Mouse (Mus musculus) neural tube, embryonic 14.5 days (tissue): ENCODE data around the gene Preb. TPM values are rescaled to one million over a fixed set of nuclear protein-coding genes. Genes with fewer than 3 reads are reported as not detected.

Source experiments
- ATAC-seq: fragments of 200-750 bp; cut with Nextera tagmentation; 2 replicates; pipeline ENCODE4 v1.8.0; 2017; ENCODE audit warnings: low read depth, mild to moderate bottlenecking, moderate TSS enrichment, moderate library complexity
- H3K27ac ChIP-seq: fragments of 300-500 bp; sonication (generic); 2 replicates; pipeline ENCODE4 v1.5.1; 2014; ENCODE audit warnings: low read depth, mild to moderate bottlenecking, control low read depth, low read length, moderate library complexity, mixed read lengths
- H3K27me3 ChIP-seq: fragments of 300-500 bp; sonication (generic); 2 replicates; pipeline ENCODE4 v1.6.1; 2014; ENCODE audit warnings: low read length; ENCODE audit not compliant: control insufficient read depth, insufficient read depth
- H3K36me3 ChIP-seq: fragments of 300-500 bp; sonication (generic); 2 replicates; pipeline ENCODE4 v1.6.1; 2014; ENCODE audit warnings: low read length, mixed read lengths; ENCODE audit not compliant: control insufficient read depth, insufficient read depth
- H3K4me1 ChIP-seq: fragments of 300-500 bp; sonication (generic); 2 replicates; pipeline ENCODE4 v1.6.1; 2014; ENCODE audit warnings: low read length; ENCODE audit not compliant: control insufficient read depth, insufficient read depth
- H3K4me2 ChIP-seq: fragments of 300-500 bp; sonication (generic); 2 replicates; pipeline ENCODE4 v1.6.1; 2014; ENCODE audit warnings: mild to moderate bottlenecking, low read depth, low read length, control low read depth
- H3K4me3 ChIP-seq: fragments of 300-500 bp; sonication (generic); 2 replicates; pipeline ENCODE4 v1.5.1; 2014; ENCODE audit warnings: low read depth, low read length, control low read depth, mixed read lengths
- H3K9ac ChIP-seq: fragments of 300-500 bp; sonication (generic); replicated peaks from 2 replicates; pipeline ENCODE4 v1.6.1; 2014; ENCODE audit warnings: low read depth, mild to moderate bottlenecking, control low read depth, low read length, mixed read lengths
- H3K9me3 ChIP-seq: fragments of 300-500 bp; sonication (generic); 2 replicates; pipeline ENCODE4 v1.6.1; 2016; ENCODE audit warnings: low read length; ENCODE audit not compliant: control insufficient read depth
- WGBS: fragments of 180-500 bp; shearing (Covaris S2); extraction: QIAGEN DNeasy Blood & Tissue Kit; methylation state at CpG from one replicate; pipeline ENCODE4 v1.1.7; 2014; 5-methylcytosine and 5-hydroxymethylcytosine counted together
- polyA plus RNA-seq: library from polyadenylated mRNA; unstranded; fragments of >200 nt; fragmentation: Nextera tagmentation; extraction: Ambion mirVana; gene quantifications from 2 replicates; pipeline ENCODE4 v1.2.1, GENCODE M21; 2014

The Preb gene
- polyA plus RNA-seq, 1 experiment from 2014 or later: 80.0 TPM

- 1% methylated on average over 35 of the region's 40 CpGs for WGBS
- H3K4me3 ChIP-seq: peak within 1 kb of the TSS; percentile 47
- H3K27me3 ChIP-seq: no peaks in the 10 kb centered on the region
- peaks cover 11% of the 10 kb centered on the region; the same call in 1 of the 2 replicates for H3K4me1 ChIP-seq
- peak within 1 kb of the TSS; percentile 56 for H3K9ac ChIP-seq
- peak within 1 kb of the TSS; percentile 84 for H3K4me2 ChIP-seq
- peak within 1 kb of the TSS; percentile 69 for H3K27ac ChIP-seq
- ATAC-seq: peak; percentile 66
- H3K36me3 ChIP-seq: no peaks in the 10 kb centered on the region
- no peaks in the 10 kb centered on the region for H3K9me3 ChIP-seq
Measured at GRCm38 (mm10) chr5:30921256-30922033, 38.7 kb downstream of the Preb start, which contains the start of gene Khk. Gene Khk (plus strand): TSS chr5:30921431.

GRCm38 (mm10) chr5:30920621-30921020, 39.5 kb downstream of the Preb start:
- no peak overlapping the region for H3K9ac ChIP-seq
- no peaks in the 10 kb centered on the region for H3K9me3 ChIP-seq
- no peak overlapping the region for H3K4me3 ChIP-seq
- H3K27ac ChIP-seq: no peak overlapping the region
- ATAC-seq: peak; percentile 6
- H3K4me1 ChIP-seq: peaks cover 12% of the 10 kb centered on the region; the same call in 1 of the 2 replicates
- H3K36me3 ChIP-seq: no peaks in the 10 kb centered on the region
- H3K4me2 ChIP-seq: peak overlapping the region; percentile 84
- 62% methylated on average over 19 of the region's 19 CpGs for WGBS
- no peaks in the 10 kb centered on the region for H3K27me3 ChIP-seq

GRCm38 (mm10) chr5:30919831-30920614, 40.1 kb downstream of the Preb start:
- Histone ChIP-seq H3K36me3 (no peaks in the 10 kb centered on the region), H3K9ac (no peak overlapping the region), H3K27ac (no peak overlapping the region), H3K4me1 (peaks cover 15% of the 10 kb centered on the region; the same call in 1 of the 2 replicates), H3K9me3 (no peaks in the 10 kb centered on the region), H3K4me3 (no peak overlapping the region), H3K27me3 (no peaks in the 10 kb centered on the region), H3K4me2 (no peak overlapping the region)
- ATAC-seq: no peak
- WGBS: 62% methylated on average over 11 of the region's 11 CpGs

GRCm38 (mm10) chr5:30918691-30919090, 41.5 kb downstream of the Preb start:
- ATAC-seq: no peak

GRCm38 (mm10) chr5:30917891-30918670, 42.1 kb downstream of the Preb start:
- no peaks in the 10 kb centered on the region for H3K9me3 ChIP-seq
- no peaks in the 10 kb centered on the region for H3K27me3 ChIP-seq
- no peak overlapping the region for H3K27ac ChIP-seq
- WGBS: 86% methylated on average over 31 of the region's 31 CpGs
- ATAC-seq: no peak
- H3K36me3 ChIP-seq: no peaks in the 10 kb centered on the region
- H3K4me1 ChIP-seq: peaks cover 18% of the 10 kb centered on the region; the same call in 1 of the 2 replicates
- H3K4me3 ChIP-seq: no peak overlapping the region
- H3K9ac ChIP-seq: no peak overlapping the region
- H3K4me2 ChIP-seq: no peak overlapping the region

More at GRCm38 (mm10) chr5:30918691-30919090, 41.5 kb downstream of the Preb start:
- Histone ChIP-seq H3K4me2 (no peak overlapping the region), H3K4me3 (no peak overlapping the region), H3K9me3 (no peaks in the 10 kb centered on the region), H3K27ac (no peak overlapping the region), H3K4me1 (peaks cover 15% of the 10 kb centered on the region; the same call in 1 of the 2 replicates), H3K36me3 (no peaks in the 10 kb centered on the region), H3K9ac (no peak overlapping the region), H3K27me3 (no peaks in the 10 kb centered on the region)
- 90% methylated on average over 8 of the region's 8 CpGs for WGBS

- no peaks in the 10 kb centered on the region for H3K9me3 ChIP-seq
- 96% methylated on average over 11 of the region's 11 CpGs for WGBS
- H3K27me3 ChIP-seq: no peaks in the 10 kb centered on the region
- H3K27ac ChIP-seq: no peak overlapping the region
- no peak overlapping the region for H3K4me3 ChIP-seq
- no peak overlapping the region for H3K4me2 ChIP-seq
- no peaks in the 10 kb centered on the region for H3K36me3 ChIP-seq
- H3K9ac ChIP-seq: no peak overlapping the region
- H3K4me1 ChIP-seq: peaks cover 19% of the 10 kb centered on the region; the same call in 1 of the 2 replicates
- no peak for ATAC-seq
Measured at GRCm38 (mm10) chr5:30917348-30917747, 42.8 kb downstream of the Preb start.

GRCm38 (mm10) chr5:30916841-30917240, 43.3 kb downstream of the Preb start:
- Histone ChIP-seq H3K4me3 (no peak overlapping the region), H3K9ac (no peak overlapping the region), H3K36me3 (no peaks in the 10 kb centered on the region), H3K27ac (no peak overlapping the region), H3K27me3 (no peaks in the 10 kb centered on the region), H3K9me3 (no peaks in the 10 kb centered on the region), H3K4me2 (no peak overlapping the region), H3K4me1 (peaks cover 17% of the 10 kb centered on the region; the same call in 1 of the 2 replicates)
- 91% methylated on average over 9 of the region's 9 CpGs for WGBS
- ATAC-seq: no peak

- Histone ChIP-seq H3K4me2 (peak overlapping the region; percentile 29; the same call in 1 of the 2 replicates), H3K27me3 (no peaks in the 10 kb centered on the region), H3K9ac (peak overlapping the region; percentile 28; the same call in 1 of the 2 replicates), H3K27ac (0 out of 2 replicates have a peak overlapping the region, but pooled peaks have one; percentile 16), H3K9me3 (no peaks in the 10 kb centered on the region), H3K4me3 (0 out of 2 replicates have a peak overlapping the region, but pooled peaks have one; percentile 7), H3K4me1 (peaks cover 17% of the 10 kb centered on the region; the same call in 1 of the 2 replicates), H3K36me3 (no peaks in the 10 kb centered on the region)
- WGBS: 3% methylated on average over 7 of the region's 7 CpGs
- ATAC-seq: peak; percentile 85
Measured at GRCm38 (mm10) chr5:30915974-30916433, 44.2 kb downstream of the Preb start.
